Mouse (Mus musculus): Measurements from ENCODE around the gene Tox2. TPM values are rescaled to one million over a fixed set of nuclear protein-coding genes. Genes with fewer than 3 reads are reported as not detected.
A peak's percentile ranks its signal among the peaks of the same experiment; 100 is the strongest.

The Tox2 gene
- polyA plus RNA-seq, 1 experiment: 0.03 TPM

- TF ChIP-seq GATA1 (IDR thresholded peaks at IDR 0.05; ENCODE audit: low read length): no peak
- peak; percentile 15; the same call in 2 of the 3 replicates for TF ChIP-seq TAL1 (IDR thresholded peaks at IDR 0.05; ENCODE audit: low read length)
- Histone ChIP-seq H3K27me3 (ENCODE audit: control insufficient read depth) (no peaks in the 10 kb centered on the region), H3K4me1 (ENCODE audit: control insufficient read depth) (peaks cover 20% of the 10 kb centered on the region), H3K36me3 (ENCODE audit: control insufficient read depth) (no peaks in the 10 kb centered on the region), H3K4me3 (replicated peaks) (no peak overlapping the region), H3K9me3 (ENCODE audit: control insufficient read depth, low read length) (no peaks in the 10 kb centered on the region)
These were observed 58.6 kb downstream of the Tox2 start for GRCm38 (mm10) chr2:163261362-163262054.

GRCm38 (mm10) chr2:163262055-163262420 is 59.1 kb downstream of the Tox2 start:
- H3K4me3 ChIP-seq (replicated peaks): no peak overlapping the region
- H3K9me3 ChIP-seq (ENCODE audit: control insufficient read depth, low read length): no peaks in the 10 kb centered on the region
- peaks cover 20% of the 10 kb centered on the region for H3K4me1 ChIP-seq (ENCODE audit: control insufficient read depth)
- TF ChIP-seq TAL1 (IDR thresholded peaks at IDR 0.05; ENCODE audit: low read length) (no peak), GATA1 (IDR thresholded peaks at IDR 0.05; ENCODE audit: low read length) (no peak)
- H3K27me3 ChIP-seq (ENCODE audit: control insufficient read depth): no peaks in the 10 kb centered on the region
- H3K36me3 ChIP-seq (ENCODE audit: control insufficient read depth): no peaks in the 10 kb centered on the region

DNA sequence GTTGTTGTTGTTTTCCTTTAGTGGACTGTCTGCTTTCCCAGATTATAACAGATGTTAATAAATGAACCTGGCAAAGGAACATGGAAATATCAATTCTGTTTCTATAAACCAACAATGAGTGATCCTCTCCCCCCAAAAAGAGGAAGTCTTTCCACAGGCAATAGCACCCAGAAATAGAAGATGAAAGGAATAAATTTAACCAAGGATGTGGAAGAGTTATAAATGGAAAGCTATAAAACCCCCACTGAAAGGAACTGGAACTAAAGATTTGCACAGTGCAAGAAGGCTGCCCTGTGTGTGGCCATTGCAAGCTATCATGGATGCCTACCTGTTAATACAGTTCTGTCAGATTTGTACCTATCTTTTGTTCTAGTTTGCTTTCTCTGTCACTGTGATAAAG is 64.2 kb downstream of the Tox2 start:
- H3K27me3 ChIP-seq (ENCODE audit: control insufficient read depth): no peaks in the 10 kb centered on the region

GRCm38 (mm10) chr2:163271581-163272492 is 68.9 kb downstream of the Tox2 start:
- H3K4me1 ChIP-seq (ENCODE audit: control insufficient read depth): peaks cover 2% of the 10 kb centered on the region; the same call in 1 of the 2 replicates
- no peak for TF ChIP-seq GATA1 (IDR thresholded peaks at IDR 0.05; ENCODE audit: low read length)
- no peak for TF ChIP-seq TAL1 (IDR thresholded peaks at IDR 0.05; ENCODE audit: low read length)
- H3K27me3 ChIP-seq (ENCODE audit: control insufficient read depth): no peaks in the 10 kb centered on the region
- no peak overlapping the region for H3K4me3 ChIP-seq (replicated peaks)
- no peaks in the 10 kb centered on the region for H3K9me3 ChIP-seq (ENCODE audit: control insufficient read depth, low read length)
- H3K36me3 ChIP-seq (ENCODE audit: control insufficient read depth): no peaks in the 10 kb centered on the region

More for the DNA sequence above, 64.2 kb downstream of the Tox2 start:
- Histone ChIP-seq H3K9me3 (ENCODE audit: control insufficient read depth, low read length) (no peaks in the 10 kb centered on the region), H3K4me3 (replicated peaks) (no peak overlapping the region), H3K4me1 (ENCODE audit: control insufficient read depth) (peaks cover 3% of the 10 kb centered on the region), H3K36me3 (ENCODE audit: control insufficient read depth) (no peaks in the 10 kb centered on the region)
- TF ChIP-seq TAL1 (IDR thresholded peaks at IDR 0.05; ENCODE audit: low read length): no peak
- TF ChIP-seq GATA1 (IDR thresholded peaks at IDR 0.05; ENCODE audit: low read length): no peak

- H3K36me3 ChIP-seq (ENCODE audit: control insufficient read depth): no peaks in the 10 kb centered on the region
- peaks cover 2% of the 10 kb centered on the region; the same call in 1 of the 2 replicates for H3K4me1 ChIP-seq (ENCODE audit: control insufficient read depth)
- no peak for TF ChIP-seq GATA1 (IDR thresholded peaks at IDR 0.05; ENCODE audit: low read length)
- no peak for TF ChIP-seq TAL1 (IDR thresholded peaks at IDR 0.05; ENCODE audit: low read length)
- H3K9me3 ChIP-seq (ENCODE audit: control insufficient read depth, low read length): no peaks in the 10 kb centered on the region
- no peak overlapping the region for H3K4me3 ChIP-seq (replicated peaks)
- no peaks in the 10 kb centered on the region for H3K27me3 ChIP-seq (ENCODE audit: control insufficient read depth)
These were observed 70.9 kb downstream of the Tox2 start for GRCm38 (mm10) chr2:163273815-163274214.

DNA sequence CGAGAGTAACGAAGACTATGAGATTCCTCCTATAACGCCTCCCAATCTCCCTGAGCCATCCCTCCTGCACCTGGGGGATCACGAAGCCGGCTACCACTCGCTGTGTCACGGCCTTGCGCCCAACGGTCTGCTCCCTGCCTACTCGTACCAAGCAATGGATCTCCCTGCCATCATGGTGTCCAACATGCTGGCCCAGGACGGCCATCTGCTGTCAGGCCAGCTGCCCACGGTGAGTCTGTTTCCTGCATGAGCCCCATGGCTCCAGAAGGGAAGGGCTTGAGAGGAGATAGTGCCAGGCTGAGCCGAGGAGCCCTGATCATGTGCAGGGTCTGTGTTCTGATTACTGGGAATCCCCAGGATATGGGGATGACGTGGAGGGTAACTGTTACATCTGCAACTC is 73.1 kb downstream of the Tox2 start:
- Histone ChIP-seq H3K9me3 (ENCODE audit: control insufficient read depth, low read length) (no peaks in the 10 kb centered on the region), H3K4me1 (ENCODE audit: control insufficient read depth) (peaks cover 2% of the 10 kb centered on the region; the same call in 1 of the 2 replicates), H3K4me3 (replicated peaks) (no peak overlapping the region), H3K36me3 (ENCODE audit: control insufficient read depth) (no peaks in the 10 kb centered on the region), H3K27me3 (ENCODE audit: control insufficient read depth) (no peaks in the 10 kb centered on the region)
- TF ChIP-seq GATA1 (IDR thresholded peaks at IDR 0.05; ENCODE audit: low read length) (no peak), TAL1 (IDR thresholded peaks at IDR 0.05; ENCODE audit: low read length) (no peak)

DNA sequence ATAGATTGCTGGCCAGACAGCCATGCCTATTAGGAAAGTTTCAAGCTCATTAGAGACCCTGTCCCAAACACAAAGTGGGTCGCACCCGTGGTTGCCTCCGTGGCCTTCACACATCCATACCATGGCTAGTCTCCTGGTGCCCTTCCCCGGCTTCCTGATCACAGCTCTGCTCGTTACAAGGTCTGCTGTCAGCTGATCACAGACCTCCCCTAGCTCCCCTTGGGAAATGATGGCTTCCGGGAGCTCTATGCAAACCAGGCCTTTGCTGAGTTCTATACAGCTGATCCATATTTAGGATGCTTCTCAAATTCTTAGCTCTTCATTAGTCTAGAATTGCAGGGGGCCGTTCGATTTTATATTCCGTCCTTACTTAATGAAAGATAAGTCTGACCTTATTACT is 75.1 kb downstream of the Tox2 start:
- no peaks in the 10 kb centered on the region for H3K27me3 ChIP-seq (ENCODE audit: control insufficient read depth)
- H3K36me3 ChIP-seq (ENCODE audit: control insufficient read depth): no peaks in the 10 kb centered on the region
- TF ChIP-seq GATA1 (IDR thresholded peaks at IDR 0.05; ENCODE audit: low read length) (no peak), TAL1 (IDR thresholded peaks at IDR 0.05; ENCODE audit: low read length) (no peak)
- no peaks in the 10 kb centered on the region for H3K9me3 ChIP-seq (ENCODE audit: control insufficient read depth, low read length)
- no peak overlapping the region for H3K4me3 ChIP-seq (replicated peaks)
- peaks cover 2% of the 10 kb centered on the region; the same call in 1 of the 2 replicates for H3K4me1 ChIP-seq (ENCODE audit: control insufficient read depth)

DNA sequence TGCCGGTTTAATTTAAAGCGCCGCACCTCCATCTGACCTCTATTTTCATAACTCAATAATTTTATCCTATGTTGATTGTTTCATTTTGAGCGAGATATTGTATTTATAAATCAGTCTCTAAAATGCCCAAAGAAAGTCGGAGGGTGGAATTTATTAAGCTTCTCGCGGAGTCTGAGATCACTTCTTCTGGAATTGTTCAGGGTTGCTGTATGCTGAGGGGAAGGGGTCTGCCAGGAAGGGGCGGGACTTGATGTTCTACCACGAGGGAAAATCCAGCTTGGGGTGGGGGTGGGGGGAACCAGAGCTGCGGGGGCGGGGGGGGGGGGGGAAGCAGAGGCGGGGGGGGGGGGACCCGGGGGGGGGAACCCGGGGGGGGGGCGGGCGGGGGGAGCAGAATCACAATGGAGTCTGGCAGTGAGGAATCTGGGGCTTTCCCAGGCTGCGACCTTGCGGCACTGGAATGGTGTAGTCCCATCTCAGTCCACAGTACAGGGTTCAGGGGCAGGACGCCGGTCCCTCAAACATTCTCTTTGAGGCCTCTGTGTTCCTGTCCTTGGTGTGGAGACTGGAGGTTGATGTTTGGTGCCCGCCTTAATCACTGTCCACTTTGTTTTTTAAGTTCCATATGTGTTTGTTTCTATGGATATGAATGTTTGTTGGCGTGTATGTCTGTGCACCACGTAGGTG is 77.9 kb downstream of the Tox2 start:
- no peaks in the 10 kb centered on the region for H3K9me3 ChIP-seq (ENCODE audit: control insufficient read depth, low read length)
- TF ChIP-seq TAL1 (IDR thresholded peaks at IDR 0.05; ENCODE audit: low read length) (no peak), GATA1 (IDR thresholded peaks at IDR 0.05; ENCODE audit: low read length) (no peak)
- H3K4me1 ChIP-seq (ENCODE audit: control insufficient read depth): no peaks in the 10 kb centered on the region
- H3K27me3 ChIP-seq (ENCODE audit: control insufficient read depth): no peaks in the 10 kb centered on the region
- H3K36me3 ChIP-seq (ENCODE audit: control insufficient read depth): no peaks in the 10 kb centered on the region
- H3K4me3 ChIP-seq (replicated peaks): no peak overlapping the region

GRCm38 (mm10) chr2:163284856-163285255 is 81.9 kb downstream of the Tox2 start:
- Histone ChIP-seq H3K27me3 (ENCODE audit: control insufficient read depth) (0 out of 2 replicates have a peak, but pooled peaks cover 3% of the 10 kb centered on the region), H3K4me3 (replicated peaks) (no peak overlapping the region), H3K36me3 (ENCODE audit: control insufficient read depth) (no peaks in the 10 kb centered on the region), H3K4me1 (ENCODE audit: control insufficient read depth) (no peaks in the 10 kb centered on the region), H3K9me3 (ENCODE audit: control insufficient read depth, low read length) (no peaks in the 10 kb centered on the region)
- TF ChIP-seq GATA1 (IDR thresholded peaks at IDR 0.05; ENCODE audit: low read length) (no peak), TAL1 (IDR thresholded peaks at IDR 0.05; ENCODE audit: low read length) (no peak)

Data from erythroblast, embryonic 14.5 days (primary cell).